Mouse (Mus musculus): ENCODE data around the gene Olfr1357.

Olfr1357 gene

DNA sequence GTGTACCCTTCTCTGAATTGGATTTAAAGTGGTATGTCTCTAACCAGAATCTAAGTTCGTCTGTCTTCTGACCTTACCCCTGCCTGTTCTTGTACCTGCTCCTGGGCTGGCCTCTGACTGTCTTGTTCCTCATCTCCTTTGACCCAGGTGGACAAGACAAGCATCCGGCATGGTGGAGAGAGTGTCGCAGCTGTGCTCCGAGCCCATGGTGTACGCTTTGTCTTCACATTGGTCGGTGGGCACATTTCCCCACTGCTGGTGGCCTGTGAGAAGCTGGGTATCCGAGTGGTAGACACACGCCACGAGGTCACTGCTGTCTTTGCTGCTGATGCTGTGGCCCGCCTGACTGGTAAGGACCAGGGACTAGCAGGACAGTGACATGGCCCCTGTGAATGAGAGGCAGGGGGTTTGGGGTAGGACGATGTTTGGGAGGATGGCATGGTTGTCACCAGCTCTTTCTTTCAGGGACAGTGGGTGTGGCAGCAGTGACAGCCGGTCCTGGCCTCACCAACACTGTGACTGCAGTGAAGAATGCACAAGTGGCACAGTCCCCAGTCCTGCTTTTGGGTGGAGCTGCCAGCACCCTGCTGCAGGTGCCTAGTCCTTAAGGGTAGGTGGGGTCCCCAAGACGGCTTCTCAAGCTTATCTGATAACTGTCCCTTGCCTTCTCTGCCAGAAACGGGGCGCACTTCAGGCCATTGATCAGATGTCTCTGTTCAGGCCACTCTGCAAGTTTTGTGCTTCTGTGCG lies 41.3 kb downstream of the Olfr1357 start:
- peak; percentile 46 to 49 for DNase-seq

DNA sequence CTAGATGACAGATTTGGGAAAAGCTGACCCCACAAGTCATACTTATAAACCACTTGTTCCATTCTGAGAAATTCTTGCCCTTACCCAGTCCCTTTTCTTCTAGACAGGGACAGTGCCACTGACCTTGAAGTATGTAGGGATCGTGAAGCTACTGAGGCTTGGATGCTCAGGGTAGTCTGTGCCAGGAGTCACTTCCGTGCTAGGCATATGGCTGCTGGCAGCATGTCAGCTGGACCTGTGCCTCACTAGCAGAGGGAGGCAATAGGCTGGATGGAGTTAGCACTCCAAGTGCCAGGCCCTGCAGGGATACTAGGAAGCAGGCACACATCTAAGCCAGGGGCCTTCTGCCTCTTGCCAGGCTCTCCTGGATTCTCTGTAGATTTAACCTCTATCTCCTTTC lies 42.2 kb downstream of the Olfr1357 start:
- DNase-seq = peak; percentile 99

DNA sequence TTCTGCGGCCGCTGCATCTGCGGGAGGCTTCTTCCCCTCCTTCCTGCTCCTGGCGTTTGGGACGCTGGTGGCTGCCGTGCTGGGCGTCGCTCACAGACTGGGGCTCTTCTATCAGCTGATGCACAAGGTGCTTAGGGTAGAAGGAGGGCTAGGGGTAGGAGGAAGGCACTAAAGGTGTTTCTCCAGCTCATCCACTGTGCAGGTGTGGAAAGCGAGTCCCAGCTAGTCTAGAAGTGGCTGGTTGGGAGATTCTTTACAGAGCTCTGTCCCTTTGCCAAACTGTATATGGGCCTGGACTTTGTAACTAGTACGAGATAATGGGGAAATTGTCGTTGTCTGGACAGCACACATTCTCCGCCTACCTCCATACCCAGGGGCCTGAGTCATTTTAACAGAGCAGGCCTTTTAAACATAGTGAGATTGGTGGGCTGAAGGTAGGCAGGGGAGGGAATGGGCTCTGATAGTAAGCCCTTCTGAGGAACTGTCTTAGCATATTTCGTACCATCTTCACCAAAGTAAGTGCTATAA lies 42.7 kb downstream of the Olfr1357 start:
- DNase-seq = no peak

DNA sequence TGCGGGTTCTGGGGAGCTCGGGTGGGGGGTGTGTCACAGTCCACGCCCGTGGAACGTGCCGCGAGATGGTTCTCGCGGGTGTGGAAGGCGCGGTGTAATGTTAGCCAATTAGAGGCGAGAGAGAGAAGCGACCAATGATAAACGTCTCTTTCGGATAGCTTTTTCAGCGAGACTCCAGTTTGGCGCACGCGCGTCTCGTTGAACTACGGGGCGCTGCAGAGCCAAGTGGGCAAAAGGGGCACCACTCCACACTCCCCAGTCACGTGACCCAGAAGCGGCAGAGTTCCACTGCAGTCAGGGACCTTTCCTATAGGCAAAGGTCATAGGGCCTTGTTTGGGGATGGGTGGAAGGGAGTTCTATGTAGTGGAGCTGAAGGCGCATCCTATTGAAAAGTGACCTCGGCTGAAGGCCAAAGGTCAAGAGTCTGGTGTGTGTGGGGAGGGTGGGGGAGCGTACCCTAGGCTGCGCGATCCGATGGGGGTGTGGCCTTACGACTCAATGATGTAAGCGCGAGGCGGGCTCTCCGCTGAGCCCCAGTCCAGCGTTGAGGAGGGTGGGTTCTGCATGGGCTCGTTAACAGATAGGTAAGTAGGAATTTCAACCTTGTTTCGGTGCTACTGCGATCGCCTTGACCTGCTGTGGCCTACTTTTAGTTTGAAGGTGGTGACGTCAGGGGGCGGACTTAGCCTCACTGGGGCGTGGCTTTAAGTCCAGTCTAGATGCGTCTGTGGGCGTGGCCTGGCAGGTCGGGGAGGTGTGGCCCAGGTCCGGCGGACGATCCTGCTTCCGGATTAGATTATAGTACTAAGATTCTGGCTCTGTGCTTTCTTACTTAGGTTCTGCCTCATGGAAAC lies 43.4 kb downstream of the Olfr1357 start, which contains the start of gene Ilvbl:
Ilvbl (plus strand) TSS at position 97 of the 855 bp plus-strand sequence.
- DNase-seq = peak; percentile 94 to 96

DNA sequence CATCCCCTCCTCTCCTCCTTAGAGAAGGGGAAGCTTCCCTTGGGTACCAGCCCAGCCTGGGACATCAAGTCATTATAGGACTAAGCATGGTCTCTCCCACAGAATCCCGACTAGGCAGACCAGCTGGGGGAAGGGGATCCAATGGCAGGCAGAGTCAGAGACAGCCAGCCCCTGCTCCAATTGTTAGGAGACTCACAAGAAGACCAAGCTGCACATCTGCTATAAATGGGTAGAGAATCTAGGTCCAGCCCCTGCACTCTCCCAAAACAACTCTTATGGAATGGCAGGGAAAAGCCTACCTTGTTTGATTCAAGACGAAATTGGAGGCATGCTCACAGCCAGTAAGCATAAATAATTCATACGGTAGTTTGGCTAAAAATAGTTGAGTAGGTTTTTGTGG lies 44.6 kb downstream of the Olfr1357 start:
- no peak for DNase-seq

DNA sequence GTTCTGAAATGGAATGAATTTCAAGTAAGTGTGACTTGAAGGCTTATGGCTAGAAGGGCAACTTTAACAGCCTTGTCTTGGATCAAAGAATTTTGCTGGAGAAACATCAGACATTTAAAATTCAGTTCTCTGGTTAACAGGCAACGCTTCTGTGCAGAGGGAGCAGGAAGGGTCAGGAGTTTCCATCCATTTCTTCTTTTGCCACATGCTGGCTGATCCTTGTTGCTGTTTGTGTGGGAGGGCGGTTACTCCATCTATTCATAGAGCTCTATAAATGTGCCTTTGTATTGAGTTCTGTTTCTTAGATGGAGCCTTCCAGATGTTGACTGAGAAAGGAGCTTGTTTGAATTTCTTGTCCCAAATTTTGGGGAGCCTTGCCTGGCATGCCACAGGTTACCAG lies 47.0 kb downstream of the Olfr1357 start:
- DNase-seq = no peak

DNA sequence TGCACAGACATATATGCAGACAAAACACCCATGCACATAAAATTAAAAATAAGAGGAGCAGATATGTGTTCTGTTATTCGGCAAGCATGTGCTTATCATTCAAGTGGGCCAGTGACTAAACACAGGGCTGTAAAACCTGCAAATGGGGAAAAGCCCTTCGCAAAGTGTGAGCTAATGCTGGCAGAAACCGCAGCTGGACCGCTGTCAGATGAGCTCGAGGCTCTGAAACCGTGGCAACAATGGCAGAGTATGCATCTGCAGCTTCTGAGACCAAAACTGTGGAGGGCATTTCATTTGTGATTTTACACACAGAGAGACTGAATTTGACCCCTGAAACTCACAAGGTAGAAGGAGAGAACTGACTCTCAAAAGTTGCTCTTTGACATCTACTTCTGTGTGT lies 47.5 kb downstream of the Olfr1357 start:
- DNase-seq = no peak

DNA sequence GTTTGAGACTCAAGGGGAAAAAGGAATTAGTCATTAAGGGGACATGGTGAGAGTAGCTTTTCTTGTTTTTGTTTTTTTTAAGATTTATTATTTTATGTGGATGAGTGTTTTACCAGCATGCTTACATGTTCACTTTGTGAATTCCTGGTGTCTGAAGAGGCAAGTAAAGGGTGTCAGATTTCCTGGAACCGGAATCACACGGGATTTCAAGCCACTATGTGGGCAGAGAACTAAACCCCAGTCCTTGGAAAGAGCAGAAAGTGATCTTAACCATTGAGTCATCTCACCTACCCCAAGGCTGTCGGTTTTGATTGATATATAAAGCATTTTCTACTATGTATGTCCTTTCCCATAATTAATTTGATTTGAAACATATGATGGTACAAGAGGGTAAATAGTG lies 48.2 kb downstream of the Olfr1357 start:
- no peak for DNase-seq

DNA sequence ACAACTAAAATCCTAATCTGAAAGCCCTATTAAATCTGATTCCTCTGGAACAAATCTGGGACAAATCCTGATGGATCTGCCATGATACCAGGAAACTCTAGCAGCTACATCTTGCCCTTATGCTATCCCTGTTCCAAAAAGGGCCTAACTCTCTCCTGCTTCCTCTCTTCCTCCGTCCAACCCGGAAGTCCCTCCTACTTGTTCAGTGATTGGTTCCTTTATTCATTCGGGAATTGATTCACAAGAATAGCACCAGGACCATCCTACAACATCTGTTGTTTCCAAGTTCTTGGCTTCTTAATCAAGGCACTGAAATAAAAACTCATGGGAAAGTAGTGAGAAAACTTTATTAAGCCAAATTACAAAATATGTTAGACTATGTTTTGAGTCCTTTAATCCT lies 48.7 kb downstream of the Olfr1357 start:
- no peak for DNase-seq

DNA sequence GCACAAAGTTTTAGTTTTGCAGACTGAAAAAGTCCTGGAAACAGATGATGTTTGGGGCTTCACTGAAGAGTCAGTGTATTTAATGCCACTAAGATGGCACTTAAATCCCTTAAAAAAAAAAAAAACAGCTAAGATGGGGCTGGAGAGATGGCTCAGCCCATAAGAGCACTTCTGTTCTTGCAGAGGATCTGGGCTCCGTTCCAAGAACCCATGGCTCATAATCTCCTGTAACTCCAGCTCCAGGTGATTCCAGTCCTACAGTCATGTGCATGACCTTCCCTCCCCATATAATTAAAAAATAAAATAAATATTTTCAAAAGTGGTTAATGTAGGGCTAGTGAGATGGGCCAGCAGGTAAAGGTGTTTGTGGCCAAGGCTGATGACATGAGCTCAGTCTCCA lies 52.8 kb downstream of the Olfr1357 start:
- peak in 1 of 2 experiments; percentile 21 for DNase-seq
